Mouse (Mus musculus): ENCODE data around the gene Lfng. TPM values are rescaled to one million over a fixed set of nuclear protein-coding genes. Genes with fewer than 3 reads are reported as not detected.
A peak's percentile ranks its signal among the peaks of the same experiment; 100 is the strongest.

The Lfng gene
- polyA plus RNA-seq (2015; fragmentation: Nextera tagmentation; extraction: Ambion mirVana) = 36.3 and 38.9 TPM in 2 replicates

- H3K4me1 ChIP-seq (ENCODE audit: insufficient read depth, low read length) = peaks cover 72% of the 10 kb centered on the region
- peak; percentile 76 for ATAC-seq (ENCODE audit: low FRiP score, low TSS enrichment)
- 0 out of 2 replicates have a peak, but pooled peaks cover 2% of the 10 kb centered on the region for H3K36me3 ChIP-seq (ENCODE audit: insufficient read depth, low read length)
- H3K9ac ChIP-seq (replicated peaks; ENCODE audit: low read length) = peak within 1 kb of the TSS; percentile 86
- H3K4me3 ChIP-seq (ENCODE audit: low read length) = peak within 1 kb of the TSS; percentile 75
- H3K9me3 ChIP-seq (ENCODE audit: low read length) = no peaks in the 10 kb centered on the region
- peak within 1 kb of the TSS; percentile 84 for H3K4me2 ChIP-seq (replicated peaks; ENCODE audit: low read depth, low read length)
- under 1% methylated on average over 79 of the region's 91 CpGs for WGBS
- H3K27me3 ChIP-seq (ENCODE audit: insufficient read depth, low read length) = no peaks in the 10 kb centered on the region
- peak within 1 kb of the TSS; percentile 87 for H3K27ac ChIP-seq (ENCODE audit: low read length)
These were observed at the start of gene Lfng for GRCm38 (mm10) chr5:140607001-140607835. Gene Lfng (plus strand): TSS chr5:140607320.

GRCm38 (mm10) chr5:140562601-140563000, 44.5 kb upstream of the Lfng start:
- ATAC-seq (ENCODE audit: low FRiP score, low TSS enrichment) = no peak
- WGBS = 75% methylated on average over 9 of the region's 9 CpGs
- no peak overlapping the region for H3K27ac ChIP-seq (ENCODE audit: low read length)
- H3K4me1 ChIP-seq (ENCODE audit: insufficient read depth, low read length) = peaks cover 24% of the 10 kb centered on the region
- H3K9me3 ChIP-seq (ENCODE audit: low read length) = no peaks in the 10 kb centered on the region
- H3K4me3 ChIP-seq (ENCODE audit: low read length) = no peak overlapping the region
- H3K4me2 ChIP-seq (replicated peaks; ENCODE audit: low read depth, low read length) = no peak overlapping the region
- H3K36me3 ChIP-seq (ENCODE audit: insufficient read depth, low read length) = no peaks in the 10 kb centered on the region
- no peaks in the 10 kb centered on the region for H3K27me3 ChIP-seq (ENCODE audit: insufficient read depth, low read length)
- H3K9ac ChIP-seq (replicated peaks; ENCODE audit: low read length) = no peak overlapping the region

- H3K9ac ChIP-seq (replicated peaks; ENCODE audit: low read length) = no peak within 1 kb of the TSS
- 84% methylated on average over 4 of the region's 4 CpGs for WGBS
These were observed 42.2 kb upstream of the Lfng start, which contains the start of gene Grifin for GRCm38 (mm10) chr5:140564896-140565295. Gene Grifin (minus strand): TSS chr5:140565071.

GRCm38 (mm10) chr5:140565451-140565850, 41.7 kb upstream of the Lfng start:
- Histone ChIP-seq H3K27me3 (ENCODE audit: insufficient read depth, low read length) (no peaks in the 10 kb centered on the region), H3K36me3 (ENCODE audit: insufficient read depth, low read length) (no peaks in the 10 kb centered on the region), H3K9me3 (ENCODE audit: low read length) (no peaks in the 10 kb centered on the region), H3K27ac (ENCODE audit: low read length) (peak overlapping the region; percentile 68; the same call in 1 of the 2 replicates), H3K4me1 (ENCODE audit: insufficient read depth, low read length) (peaks cover 28% of the 10 kb centered on the region), H3K4me3 (ENCODE audit: low read length) (no peak overlapping the region), H3K4me2 (replicated peaks; ENCODE audit: low read depth, low read length) (no peak overlapping the region), H3K9ac (replicated peaks; ENCODE audit: low read length) (no peak overlapping the region)
- ATAC-seq (ENCODE audit: low FRiP score, low TSS enrichment) = peak; percentile 76
- 50% methylated on average over 5 of the region's 5 CpGs for WGBS

More at GRCm38 (mm10) chr5:140564896-140565295, 42.2 kb upstream of the Lfng start, which contains the start of gene Grifin:
- Histone ChIP-seq H3K27ac (ENCODE audit: low read length) (peak within 1 kb of the TSS; percentile 68; the same call in 1 of the 2 replicates), H3K9me3 (ENCODE audit: low read length) (no peaks in the 10 kb centered on the region), H3K4me2 (replicated peaks; ENCODE audit: low read depth, low read length) (no peak within 1 kb of the TSS), H3K27me3 (ENCODE audit: insufficient read depth, low read length) (no peaks in the 10 kb centered on the region), H3K36me3 (ENCODE audit: insufficient read depth, low read length) (no peaks in the 10 kb centered on the region), H3K4me1 (ENCODE audit: insufficient read depth, low read length) (peaks cover 28% of the 10 kb centered on the region), H3K4me3 (ENCODE audit: low read length) (no peak within 1 kb of the TSS)
- ATAC-seq (ENCODE audit: low FRiP score, low TSS enrichment) = no peak

GRCm38 (mm10) chr5:140565856-140566255, 41.3 kb upstream of the Lfng start:
- no peak overlapping the region for H3K4me2 ChIP-seq (replicated peaks; ENCODE audit: low read depth, low read length)
- H3K27me3 ChIP-seq (ENCODE audit: insufficient read depth, low read length) = no peaks in the 10 kb centered on the region
- H3K9me3 ChIP-seq (ENCODE audit: low read length) = no peaks in the 10 kb centered on the region
- no peak overlapping the region for H3K4me3 ChIP-seq (ENCODE audit: low read length)
- H3K36me3 ChIP-seq (ENCODE audit: insufficient read depth, low read length) = no peaks in the 10 kb centered on the region
- H3K27ac ChIP-seq (ENCODE audit: low read length) = peak overlapping the region; percentile 68; the same call in 1 of the 2 replicates
- peak; percentile 25 for ATAC-seq (ENCODE audit: low FRiP score, low TSS enrichment)
- WGBS = 61% methylated on average over 6 of the region's 6 CpGs
- H3K9ac ChIP-seq (replicated peaks; ENCODE audit: low read length) = no peak overlapping the region
- H3K4me1 ChIP-seq (ENCODE audit: insufficient read depth, low read length) = peaks cover 28% of the 10 kb centered on the region

GRCm38 (mm10) chr5:140566271-140566670, 40.8 kb upstream of the Lfng start:
- 70% methylated on average over 4 of the region's 4 CpGs for WGBS
- Histone ChIP-seq H3K27ac (ENCODE audit: low read length) (peak overlapping the region; percentile 68; the same call in 1 of the 2 replicates), H3K9ac (replicated peaks; ENCODE audit: low read length) (no peak overlapping the region), H3K9me3 (ENCODE audit: low read length) (no peaks in the 10 kb centered on the region), H3K27me3 (ENCODE audit: insufficient read depth, low read length) (no peaks in the 10 kb centered on the region), H3K4me2 (replicated peaks; ENCODE audit: low read depth, low read length) (no peak overlapping the region), H3K4me1 (ENCODE audit: insufficient read depth, low read length) (peaks cover 28% of the 10 kb centered on the region), H3K36me3 (ENCODE audit: insufficient read depth, low read length) (no peaks in the 10 kb centered on the region), H3K4me3 (ENCODE audit: low read length) (no peak overlapping the region)
- ATAC-seq (ENCODE audit: low FRiP score, low TSS enrichment) = no peak; the same call in 1 of the 2 replicates

GRCm38 (mm10) chr5:140567321-140567720, 39.8 kb upstream of the Lfng start:
- WGBS = 44% methylated on average over 11 of the region's 11 CpGs
- peaks cover 28% of the 10 kb centered on the region for H3K4me1 ChIP-seq (ENCODE audit: insufficient read depth, low read length)
- H3K36me3 ChIP-seq (ENCODE audit: insufficient read depth, low read length) = no peaks in the 10 kb centered on the region
- H3K9ac ChIP-seq (replicated peaks; ENCODE audit: low read length) = no peak overlapping the region
- no peak overlapping the region for H3K4me3 ChIP-seq (ENCODE audit: low read length)
- no peak overlapping the region for H3K27ac ChIP-seq (ENCODE audit: low read length)
- H3K27me3 ChIP-seq (ENCODE audit: insufficient read depth, low read length) = no peaks in the 10 kb centered on the region
- H3K4me2 ChIP-seq (replicated peaks; ENCODE audit: low read depth, low read length) = no peak overlapping the region
- H3K9me3 ChIP-seq (ENCODE audit: low read length) = no peaks in the 10 kb centered on the region
- ATAC-seq (ENCODE audit: low FRiP score, low TSS enrichment) = peak; percentile 32

GRCm38 (mm10) chr5:140567751-140568150, 39.4 kb upstream of the Lfng start:
- no peak for ATAC-seq (ENCODE audit: low FRiP score, low TSS enrichment)
- H3K9ac ChIP-seq (replicated peaks; ENCODE audit: low read length) = no peak overlapping the region
- H3K27me3 ChIP-seq (ENCODE audit: insufficient read depth, low read length) = no peaks in the 10 kb centered on the region
- H3K27ac ChIP-seq (ENCODE audit: low read length) = no peak overlapping the region
- H3K36me3 ChIP-seq (ENCODE audit: insufficient read depth, low read length) = no peaks in the 10 kb centered on the region
- WGBS = 93% methylated on average over 5 of the region's 5 CpGs
- H3K9me3 ChIP-seq (ENCODE audit: low read length) = no peaks in the 10 kb centered on the region
- no peak overlapping the region for H3K4me3 ChIP-seq (ENCODE audit: low read length)
- peaks cover 28% of the 10 kb centered on the region for H3K4me1 ChIP-seq (ENCODE audit: insufficient read depth, low read length)
- H3K4me2 ChIP-seq (replicated peaks; ENCODE audit: low read depth, low read length) = no peak overlapping the region

GRCm38 (mm10) chr5:140568321-140568970, 38.7 kb upstream of the Lfng start:
- WGBS = 21% methylated on average over 10 of the region's 10 CpGs
- no peak for ATAC-seq (ENCODE audit: low FRiP score, low TSS enrichment)
- Histone ChIP-seq H3K27me3 (ENCODE audit: insufficient read depth, low read length) (no peaks in the 10 kb centered on the region), H3K9me3 (ENCODE audit: low read length) (no peaks in the 10 kb centered on the region), H3K27ac (ENCODE audit: low read length) (peak overlapping the region; percentile 21; the same call in 1 of the 2 replicates), H3K4me1 (ENCODE audit: insufficient read depth, low read length) (peaks cover 28% of the 10 kb centered on the region), H3K9ac (replicated peaks; ENCODE audit: low read length) (0 out of 2 replicates have a peak overlapping the region, but pooled peaks have one; percentile 37), H3K36me3 (ENCODE audit: insufficient read depth, low read length) (no peaks in the 10 kb centered on the region), H3K4me3 (ENCODE audit: low read length) (no peak overlapping the region), H3K4me2 (replicated peaks; ENCODE audit: low read depth, low read length) (peak overlapping the region; percentile 19; the same call in 1 of the 2 replicates)
